Mouse (Mus musculus) adipocyte (in vitro differentiated cells): Measurements from ENCODE around the gene Gm49352.
"Not testable (repeated sequence)": the region's sequence is repeated elsewhere in the genome, so short reads cannot be mapped to it uniquely, and the experiment has no call there.

Experiments used
- DNase-seq: peaks from one replicate; pipeline ENCODE4 v3.0.0-alpha.2; 2016; ENCODE audit warnings: low spot score

Gm49352 gene

GRCm38 (mm10) chr13:61568074-61568473, at the start of gene Gm49352:
TSS of gene Gm49352 (minus strand) at chr13:61568174.
- DNase-seq, result not testable (repeated sequence)

- DNase-seq, result no peak
Measured at GRCm38 (mm10) chr13:61570027-61570426, 2.1 kb upstream of the Gm49352 start, which contains the start of gene Cts3. TSS of gene Cts3 (minus strand) at chr13:61570127.

- no peak for DNase-seq
Measured at GRCm38 (mm10) chr13:61541631-61542030, 26.3 kb downstream of the Gm49352 start, which contains the start of gene Ctsm. TSS of gene Ctsm (minus strand) at chr13:61541839.
